Mouse (Mus musculus): Measurements from ENCODE around the gene Manf.

Gene Manf

GRCm38 (mm10) chr9:106822381-106823104 is 69.2 kb downstream of the Manf start:
- TF ChIP-seq CTCF (conservative IDR thresholded peaks at IDR 0.05; ENCODE audit: low read length) (no peak), POU5F1 (IDR thresholded peaks at IDR 0.05; ENCODE audit: borderline replicate concordance, low read length) (no peak), NANOG (IDR thresholded peaks at IDR 0.05; ENCODE audit: borderline replicate concordance, low read length) (no peak)
- peaks cover 26% of the 10 kb centered on the region for H3K4me1 ChIP-seq (replicated peaks; ENCODE audit: low read depth, low read length)

DNA sequence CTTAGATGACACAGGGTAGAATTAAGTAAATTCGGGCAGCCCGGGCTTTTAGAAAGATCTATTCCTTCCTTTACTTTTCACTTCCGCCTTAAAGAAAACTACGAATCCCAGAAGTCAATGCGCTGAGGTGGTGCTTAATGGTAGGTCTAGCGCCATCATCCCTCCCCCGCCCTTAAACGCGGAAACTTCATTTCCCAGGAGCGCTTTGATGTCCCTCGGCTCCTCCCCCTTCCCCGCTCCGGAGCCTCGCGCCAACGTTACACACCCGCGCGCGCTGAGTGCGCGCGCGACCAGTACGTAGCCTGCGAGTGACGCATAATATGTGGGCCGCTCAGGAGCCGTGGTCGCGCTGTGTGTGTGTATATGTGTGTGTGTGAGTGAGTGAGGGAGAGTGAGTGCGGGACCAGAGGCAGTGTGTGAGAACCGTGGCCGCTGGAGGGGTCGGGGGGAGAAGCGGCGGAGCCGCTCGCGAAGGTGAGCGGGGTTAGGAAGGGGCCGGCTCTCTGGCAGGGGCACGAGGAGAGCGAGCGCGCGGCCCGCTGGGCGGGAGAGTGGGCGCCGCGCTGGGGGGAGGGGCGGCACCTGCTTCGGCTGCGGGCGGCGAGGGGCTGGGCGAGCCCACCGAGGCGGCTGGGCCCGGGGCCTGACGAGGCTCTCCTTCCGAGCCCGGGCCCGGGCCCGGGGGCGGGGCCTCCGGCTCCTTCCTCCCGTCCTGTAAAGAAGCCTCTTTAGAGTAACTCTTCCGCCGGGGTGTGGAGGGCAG is 70.0 kb downstream of the Manf start, which contains the start of gene Dcaf1:
Dcaf1 (plus strand) TSS at position 257 of the 763 bp plus-strand sequence.
- peaks cover 26% of the 10 kb centered on the region for H3K4me1 ChIP-seq (replicated peaks; ENCODE audit: low read depth, low read length)
- peak within 1 kb of the TSS; percentile 94 for H3K4me3 ChIP-seq (replicated peaks; ENCODE audit: low read length)
- no peaks in the 10 kb centered on the region for H3K36me3 ChIP-seq (ENCODE audit: insufficient read depth, low read length)
- H3K27me3 ChIP-seq (ENCODE audit: insufficient read depth, low read length), result no peaks in the 10 kb centered on the region
- TF ChIP-seq CTCF (conservative IDR thresholded peaks at IDR 0.05; ENCODE audit: low read length) (no peak), NANOG (IDR thresholded peaks at IDR 0.05; ENCODE audit: borderline replicate concordance, low read length) (no peak), POU5F1 (IDR thresholded peaks at IDR 0.05; ENCODE audit: borderline replicate concordance, low read length) (no peak)
- no peaks in the 10 kb centered on the region for H3K9me3 ChIP-seq (ENCODE audit: low read length)

More at GRCm38 (mm10) chr9:106822381-106823104, 69.2 kb downstream of the Manf start:
- peak overlapping the region; percentile 94 for H3K4me3 ChIP-seq (replicated peaks; ENCODE audit: low read length)
- no peaks in the 10 kb centered on the region for H3K27me3 ChIP-seq (ENCODE audit: insufficient read depth, low read length)
- H3K36me3 ChIP-seq (ENCODE audit: insufficient read depth, low read length), result peaks cover 4% of the 10 kb centered on the region; the same call in 1 of the 2 replicates
- no peaks in the 10 kb centered on the region for H3K9me3 ChIP-seq (ENCODE audit: low read length)

GRCm38 (mm10) chr9:106821050-106821617 is 70.6 kb downstream of the Manf start:
- no peaks in the 10 kb centered on the region for H3K27me3 ChIP-seq (ENCODE audit: insufficient read depth, low read length)
- H3K9me3 ChIP-seq (ENCODE audit: low read length), result no peaks in the 10 kb centered on the region
- peak overlapping the region; percentile 94 for H3K4me3 ChIP-seq (replicated peaks; ENCODE audit: low read length)
- no peaks in the 10 kb centered on the region for H3K36me3 ChIP-seq (ENCODE audit: insufficient read depth, low read length)
- no peak for TF ChIP-seq CTCF (conservative IDR thresholded peaks at IDR 0.05; ENCODE audit: low read length)
- TF ChIP-seq POU5F1 (IDR thresholded peaks at IDR 0.05; ENCODE audit: borderline replicate concordance, low read length), result no peak
- no peak for TF ChIP-seq NANOG (IDR thresholded peaks at IDR 0.05; ENCODE audit: borderline replicate concordance, low read length)
- peaks cover 26% of the 10 kb centered on the region for H3K4me1 ChIP-seq (replicated peaks; ENCODE audit: low read depth, low read length)

DNA sequence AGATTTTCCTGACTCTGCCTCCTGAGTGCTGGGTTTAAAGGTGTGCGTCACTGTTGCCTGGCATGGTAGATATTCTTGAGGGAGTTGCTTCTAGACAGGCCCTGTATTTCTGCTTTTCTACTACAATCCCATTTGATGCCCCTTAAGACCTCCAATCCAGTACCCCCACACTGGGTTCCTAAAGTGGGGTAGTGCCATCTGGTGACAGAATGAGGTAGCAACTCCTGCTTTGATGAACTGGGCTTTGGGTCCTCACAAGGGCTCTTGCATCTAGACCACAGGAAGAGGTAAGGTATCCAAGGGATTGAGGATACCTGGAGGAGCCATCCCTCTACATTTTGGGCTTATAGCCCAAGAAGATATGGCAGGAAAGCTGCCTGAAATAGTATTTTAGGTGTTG is 72.6 kb downstream of the Manf start:
- no peaks in the 10 kb centered on the region for H3K36me3 ChIP-seq (ENCODE audit: insufficient read depth, low read length)
- peak; percentile 23; the same call in 1 of the 2 replicates for TF ChIP-seq CTCF (conservative IDR thresholded peaks at IDR 0.05; ENCODE audit: low read length)
- no peak for TF ChIP-seq POU5F1 (IDR thresholded peaks at IDR 0.05; ENCODE audit: borderline replicate concordance, low read length)
- no peaks in the 10 kb centered on the region for H3K27me3 ChIP-seq (ENCODE audit: insufficient read depth, low read length)
- no peak overlapping the region for H3K4me3 ChIP-seq (replicated peaks; ENCODE audit: low read length)
- peaks cover 22% of the 10 kb centered on the region for H3K4me1 ChIP-seq (replicated peaks; ENCODE audit: low read depth, low read length)
- H3K9me3 ChIP-seq (ENCODE audit: low read length), result no peaks in the 10 kb centered on the region

DNA sequence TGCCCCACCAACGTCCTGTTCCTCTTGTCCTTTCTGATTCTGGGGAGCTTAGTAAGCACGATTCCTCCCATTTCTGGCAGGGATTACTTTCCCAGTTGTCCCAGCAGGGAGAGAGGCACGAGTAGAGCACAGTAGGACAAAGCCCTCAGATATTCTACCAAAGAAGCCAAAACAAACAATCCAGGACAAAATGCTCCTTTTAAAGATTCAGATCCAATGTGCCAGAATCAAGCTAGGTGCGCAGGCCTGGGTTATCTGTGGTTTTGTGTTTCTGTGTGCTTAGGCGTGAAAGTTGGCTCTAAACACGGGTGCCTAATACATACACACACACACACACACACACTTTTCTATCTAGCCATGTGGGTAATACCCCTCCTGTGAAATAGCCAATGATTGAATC is 73.6 kb downstream of the Manf start:
- TF ChIP-seq NANOG (IDR thresholded peaks at IDR 0.05; ENCODE audit: borderline replicate concordance, low read length) (no peak), CTCF (conservative IDR thresholded peaks at IDR 0.05; ENCODE audit: low read length) (no peak), POU5F1 (IDR thresholded peaks at IDR 0.05; ENCODE audit: borderline replicate concordance, low read length) (no peak)
- no peaks in the 10 kb centered on the region for H3K9me3 ChIP-seq (ENCODE audit: low read length)
- H3K4me1 ChIP-seq (replicated peaks; ENCODE audit: low read depth, low read length), result peaks cover 13% of the 10 kb centered on the region
- no peaks in the 10 kb centered on the region for H3K27me3 ChIP-seq (ENCODE audit: insufficient read depth, low read length)
- H3K4me3 ChIP-seq (replicated peaks; ENCODE audit: low read length), result no peak overlapping the region
- no peaks in the 10 kb centered on the region for H3K36me3 ChIP-seq (ENCODE audit: insufficient read depth, low read length)

DNA sequence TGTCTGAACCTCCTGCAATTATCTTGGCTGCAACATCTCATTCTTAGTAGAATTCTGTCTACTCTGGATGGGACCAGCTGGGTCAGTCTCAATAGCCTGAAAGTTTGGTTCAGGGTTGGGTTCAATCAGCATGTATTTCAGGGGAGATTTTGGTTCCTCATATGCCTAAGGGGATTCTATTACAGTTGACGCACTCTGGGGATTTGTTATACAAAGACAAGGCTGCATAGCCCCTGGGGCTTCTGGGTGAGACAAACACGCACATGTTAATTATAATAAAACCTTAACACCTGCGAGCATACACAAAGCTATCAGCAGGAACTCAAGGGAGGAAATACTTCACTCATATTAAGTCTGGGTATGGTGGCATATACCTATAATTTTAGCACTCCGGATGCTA is 85.3 kb downstream of the Manf start:
- H3K27me3 ChIP-seq (ENCODE audit: insufficient read depth, low read length), result no peaks in the 10 kb centered on the region; the same call in 1 of the 2 replicates
- TF ChIP-seq POU5F1 (IDR thresholded peaks at IDR 0.05; ENCODE audit: borderline replicate concordance, low read length), result no peak
- no peak for TF ChIP-seq CTCF (conservative IDR thresholded peaks at IDR 0.05; ENCODE audit: low read length)
- no peak for TF ChIP-seq NANOG (IDR thresholded peaks at IDR 0.05; ENCODE audit: borderline replicate concordance, low read length)
- no peak overlapping the region for H3K4me3 ChIP-seq (replicated peaks; ENCODE audit: low read length)
- no peaks in the 10 kb centered on the region for H3K36me3 ChIP-seq (ENCODE audit: insufficient read depth, low read length)
- peaks cover 9% of the 10 kb centered on the region for H3K9me3 ChIP-seq (ENCODE audit: low read length)
- H3K4me1 ChIP-seq (replicated peaks; ENCODE audit: low read depth, low read length), result peaks cover 5% of the 10 kb centered on the region; the same call in 1 of the 2 replicates

DNA sequence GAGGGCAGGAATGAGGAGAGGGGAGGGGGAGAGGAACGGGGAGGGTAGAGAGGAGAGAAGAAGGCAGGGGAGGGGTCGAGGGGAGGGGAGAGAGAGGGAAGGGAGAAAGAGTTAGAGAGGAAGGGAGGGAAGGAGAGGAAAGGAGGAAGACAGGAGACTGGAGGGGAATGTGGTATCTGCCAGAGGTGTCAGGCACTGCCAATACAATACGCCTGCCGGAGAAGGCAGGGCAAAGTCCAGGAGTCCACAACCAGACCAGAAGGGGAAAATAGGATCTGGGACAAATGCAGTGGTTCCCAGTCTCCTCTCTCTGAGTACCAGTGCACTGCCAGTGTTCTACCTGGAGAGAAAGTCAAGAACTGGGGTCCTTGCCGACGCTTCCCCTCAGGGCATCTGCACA is 100.9 kb downstream of the Manf start:
- Histone ChIP-seq H3K4me1 (replicated peaks; ENCODE audit: low read depth, low read length) (peaks cover 33% of the 10 kb centered on the region), H3K27me3 (ENCODE audit: insufficient read depth, low read length) (peaks cover 7% of the 10 kb centered on the region), H3K9me3 (ENCODE audit: low read length) (no peaks in the 10 kb centered on the region), H3K36me3 (ENCODE audit: insufficient read depth, low read length) (no peaks in the 10 kb centered on the region), H3K4me3 (replicated peaks; ENCODE audit: low read length) (no peak overlapping the region)
- no peak for TF ChIP-seq NANOG (IDR thresholded peaks at IDR 0.05; ENCODE audit: borderline replicate concordance, low read length)
- no peak for TF ChIP-seq POU5F1 (IDR thresholded peaks at IDR 0.05; ENCODE audit: borderline replicate concordance, low read length)
- no peak for TF ChIP-seq CTCF (conservative IDR thresholded peaks at IDR 0.05; ENCODE audit: low read length)

- peak overlapping the region; percentile 97 for H3K4me3 ChIP-seq (replicated peaks; ENCODE audit: low read length)
Observed at GRCm38 (mm10) chr9:106789363-106789762, 102.4 kb downstream of the Manf start.

More at GRCm38 (mm10) chr9:106789363-106789762, 102.4 kb downstream of the Manf start:
- Histone ChIP-seq H3K4me1 (replicated peaks; ENCODE audit: low read depth, low read length) (peaks cover 36% of the 10 kb centered on the region), H3K27me3 (ENCODE audit: insufficient read depth, low read length) (peaks cover 7% of the 10 kb centered on the region), H3K9me3 (ENCODE audit: low read length) (no peaks in the 10 kb centered on the region), H3K36me3 (ENCODE audit: insufficient read depth, low read length) (no peaks in the 10 kb centered on the region)
- TF ChIP-seq CTCF (conservative IDR thresholded peaks at IDR 0.05; ENCODE audit: low read length), result no peak
- TF ChIP-seq POU5F1 (IDR thresholded peaks at IDR 0.05; ENCODE audit: borderline replicate concordance, low read length), result no peak
- TF ChIP-seq NANOG (IDR thresholded peaks at IDR 0.05; ENCODE audit: borderline replicate concordance, low read length), result no peak

Data from E14TG2a.4 (cell line).